Mouse (Mus musculus): ENCODE measurements around the gene Rab3a.

GRCm38 (mm10) chr8:70754043-70754870 lies at the start of gene Rab3a:
- TF ChIP-seq CTCF (IDR thresholded peaks at IDR 0.05; ENCODE audit: low read depth, low read length): no peak
- peak; percentile 66; the same call in 1 of the 2 replicates for TF ChIP-seq POLR2A (IDR thresholded peaks at IDR 0.05; ENCODE audit: extremely low read depth, insufficient read depth, low read length)
